Mouse (Mus musculus) stomach, postnatal 0 days (tissue): Measurements from ENCODE around the gene Zfp46.

Experiments used
- CTCF ChIP-seq: IDR thresholded peaks from 2 replicates; pipeline ENCODE4 v1.5.1; 2016; ENCODE audit warnings: antibody characterized with exemption, low read depth, mild to moderate bottlenecking, moderate library complexity
- EP300 ChIP-seq: optimal IDR thresholded peaks from 2 replicates; pipeline ENCODE3; 2016; ENCODE audit warnings: antibody characterized with exemption

- no peak for TF ChIP-seq CTCF
- no peak for TF ChIP-seq EP300
Measured at GRCm38 (mm10) chr4:136333191-136333590, 48.7 kb downstream of the Zfp46 start.
